Mouse (Mus musculus) olfactory bulb, adult 2 months (tissue): ENCODE data around the gene Exoc4.

Source experiments
- CTCF ChIP-seq: fragments of 200-500 bp; IDR thresholded peaks from 2 replicates; pipeline ENCODE4 v1.5.1; 2012; ENCODE audit warnings: low read depth, mild to moderate bottlenecking, low read length, moderate library complexity; ENCODE audit not compliant: insufficient read depth
- POLR2A ChIP-seq: fragments of 200-500 bp; IDR thresholded peaks from 2 replicates; pipeline ENCODE4 v1.6.1; 2012; ENCODE audit warnings: mild to moderate bottlenecking, low read depth, low read length, moderate library complexity; ENCODE audit not compliant: insufficient read depth

GRCm38 (mm10) chr6:33987132-33987531, 738.2 kb downstream of the Exoc4 start:
- TF ChIP-seq CTCF (no peak), POLR2A (no peak)
